Mouse (Mus musculus): ENCODE results near the gene Flt1. TPM values are rescaled to one million over a fixed set of nuclear protein-coding genes. Genes with fewer than 3 reads are reported as not detected.
"Not testable (repeated sequence)": the region's sequence is repeated elsewhere in the genome, so short reads cannot be mapped to it uniquely, and the experiment has no call there.

Gene Flt1
- total RNA-seq, 2 experiments from 2014 or later = 32.7 to 42.2 TPM

DNA sequence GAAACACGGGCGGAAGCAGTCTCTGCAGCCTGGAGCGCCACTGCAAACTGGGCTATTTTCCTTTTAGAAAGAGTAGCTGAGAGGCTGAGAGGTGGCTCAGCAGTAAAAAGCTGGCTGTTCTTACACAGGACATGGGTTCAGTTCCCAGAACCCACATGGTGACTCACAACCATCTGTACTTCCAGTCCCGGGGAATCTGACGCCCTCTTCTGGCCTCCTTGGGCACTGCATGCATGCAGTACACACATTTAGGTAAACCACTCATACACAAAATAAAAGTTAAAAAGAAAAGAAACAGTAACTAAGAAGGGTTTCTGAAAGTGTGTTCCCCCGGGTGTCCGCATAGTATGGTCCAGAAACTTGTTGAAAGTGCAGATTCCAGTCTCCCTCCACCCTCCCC lies 146.7 kb downstream of the Flt1 start:
- peak overlapping the region; percentile 84 for H3K27ac ChIP-seq
- intact Hi-C loops (cut with DNase I) = no loop called here

DNA sequence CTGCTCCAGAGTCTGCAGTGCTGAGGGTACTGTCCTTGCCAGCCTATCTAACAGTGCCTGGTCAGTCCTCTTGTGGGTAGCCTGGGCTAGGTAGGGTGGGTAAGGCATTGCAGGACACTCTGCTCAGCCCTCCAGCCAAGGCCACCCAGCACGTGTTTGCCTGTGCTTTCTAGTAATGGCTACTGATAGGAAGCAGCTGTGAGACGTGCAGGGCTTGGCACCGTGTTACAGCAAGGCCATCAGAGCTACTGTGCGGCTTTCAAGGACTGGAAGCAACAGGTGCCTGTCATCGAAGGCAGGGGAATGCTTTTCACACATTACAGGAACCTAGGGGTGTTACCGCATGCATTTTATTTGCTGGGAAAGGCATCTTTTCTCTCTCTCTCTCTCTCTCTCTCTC lies 148.8 kb downstream of the Flt1 start:
- intact Hi-C loops (cut with DNase I) = no loop called here

More for the DNA sequence above, 146.7 kb downstream of the Flt1 start:
- peak; percentile 26; the same call in 1 of the 2 replicates for TF ChIP-seq CTCF (IDR thresholded peaks at IDR 0.05)
- H3K4me3 ChIP-seq = no peak overlapping the region
- DNase-seq = no peak

DNA sequence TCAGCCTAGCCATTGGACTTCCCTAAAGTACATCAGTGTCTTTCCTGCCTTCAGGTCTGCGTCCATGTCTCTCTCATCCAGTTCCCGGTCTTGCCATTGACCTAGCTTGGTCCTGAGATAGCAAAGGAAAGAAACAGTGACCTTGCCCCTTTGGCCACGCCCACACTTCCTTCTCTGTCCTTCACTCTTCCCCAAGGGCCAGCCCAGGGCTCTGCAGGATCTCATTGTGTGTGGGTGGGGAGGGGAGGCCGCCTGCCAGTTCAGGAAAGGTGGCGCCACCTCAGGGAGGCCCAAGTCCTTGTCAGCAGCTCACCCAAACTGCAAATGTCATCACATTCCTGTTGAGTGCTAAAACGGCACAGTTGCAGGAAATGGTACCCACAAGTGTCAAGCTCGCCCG lies 151.3 kb downstream of the Flt1 start:
- Histone ChIP-seq H3K27ac (0 out of 2 replicates have a peak overlapping the region, but pooled peaks have one; percentile 7), H3K4me3 (no peak overlapping the region)
- no peak for DNase-seq
- intact Hi-C loops (cut with DNase I) = no loop called here
- no peak for TF ChIP-seq CTCF (IDR thresholded peaks at IDR 0.05)

More for the DNA sequence above, 148.8 kb downstream of the Flt1 start:
- no peak for DNase-seq
- Histone ChIP-seq H3K4me3 (no peak overlapping the region), H3K27ac (peak overlapping the region; percentile 46)
- TF ChIP-seq CTCF (IDR thresholded peaks at IDR 0.05) = no peak

DNA sequence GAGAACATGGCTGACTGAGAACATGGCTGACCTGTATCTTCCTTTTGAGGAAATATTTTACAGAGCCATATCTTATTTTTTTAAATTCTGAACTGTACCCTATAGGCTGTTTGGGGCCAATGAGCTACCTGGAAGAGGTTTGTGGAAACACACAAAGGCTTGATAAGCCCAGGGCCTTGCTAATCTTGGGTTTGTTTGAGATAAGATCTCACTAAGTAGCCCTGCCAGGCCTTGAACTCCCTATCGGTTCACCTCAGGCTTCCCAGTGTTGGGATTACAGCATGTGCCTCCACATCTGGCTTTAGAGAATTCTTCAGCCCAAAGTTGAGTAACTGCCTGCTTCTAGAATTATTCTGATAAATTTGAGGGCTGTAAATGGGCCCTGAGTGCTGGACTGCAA lies 152.3 kb downstream of the Flt1 start:
- no peak for TF ChIP-seq CTCF (IDR thresholded peaks at IDR 0.05)
- intact Hi-C loops (cut with DNase I) = no loop called here
- Histone ChIP-seq H3K27ac (no peak overlapping the region), H3K4me3 (no peak overlapping the region)
- no peak for DNase-seq

DNA sequence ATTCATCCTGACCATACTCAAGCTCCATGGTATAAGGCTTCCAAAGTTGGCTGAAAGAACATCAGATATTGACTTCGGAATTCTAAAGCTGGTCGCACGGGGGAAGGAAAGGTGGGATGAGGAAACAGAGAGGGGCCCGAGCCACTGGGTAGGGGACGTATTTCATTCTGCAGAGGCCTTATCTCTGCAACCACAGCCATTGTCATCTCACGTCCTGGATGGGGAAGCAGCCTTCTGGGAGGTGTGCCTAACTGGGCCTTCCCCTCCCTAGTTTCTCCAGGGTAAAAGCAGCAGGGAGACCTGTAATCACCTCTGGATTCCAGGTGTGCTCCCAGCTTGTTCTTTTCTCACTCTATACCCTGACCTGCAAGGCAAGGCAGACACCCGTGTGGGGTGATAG lies 153.1 kb downstream of the Flt1 start:
- no peak for TF ChIP-seq CTCF (IDR thresholded peaks at IDR 0.05)
- intact Hi-C loops (cut with DNase I) = no loop called here
- no peak for DNase-seq

DNA sequence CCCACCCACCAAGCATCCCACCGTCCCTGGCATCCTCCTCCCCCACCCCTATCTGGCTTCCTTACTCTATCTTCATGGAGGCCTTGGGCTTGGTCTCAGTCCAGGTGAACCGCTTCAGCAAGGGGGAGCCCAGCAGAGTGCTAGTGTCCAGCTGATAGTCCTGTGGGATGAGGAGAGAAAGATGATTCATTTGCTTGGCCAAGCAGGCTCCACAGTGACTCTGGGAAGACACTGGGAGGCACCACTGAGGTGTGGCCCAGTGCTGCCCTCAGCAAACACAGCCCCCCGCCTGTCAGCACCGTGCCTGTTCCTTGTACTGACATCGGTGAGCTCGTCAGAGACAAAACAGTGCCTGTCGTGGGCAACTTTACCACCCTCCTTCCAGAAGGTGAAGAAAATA lies 159.5 kb downstream of the Flt1 start:
- no peak for TF ChIP-seq CTCF (IDR thresholded peaks at IDR 0.05)
- no peak for DNase-seq
- intact Hi-C loops (cut with DNase I) = no loop called here
- no peak overlapping the region for H3K27ac ChIP-seq
- no peak overlapping the region for H3K4me3 ChIP-seq

More for the DNA sequence above, 153.1 kb downstream of the Flt1 start:
- H3K27ac ChIP-seq = no peak overlapping the region
- no peak overlapping the region for H3K4me3 ChIP-seq

DNA sequence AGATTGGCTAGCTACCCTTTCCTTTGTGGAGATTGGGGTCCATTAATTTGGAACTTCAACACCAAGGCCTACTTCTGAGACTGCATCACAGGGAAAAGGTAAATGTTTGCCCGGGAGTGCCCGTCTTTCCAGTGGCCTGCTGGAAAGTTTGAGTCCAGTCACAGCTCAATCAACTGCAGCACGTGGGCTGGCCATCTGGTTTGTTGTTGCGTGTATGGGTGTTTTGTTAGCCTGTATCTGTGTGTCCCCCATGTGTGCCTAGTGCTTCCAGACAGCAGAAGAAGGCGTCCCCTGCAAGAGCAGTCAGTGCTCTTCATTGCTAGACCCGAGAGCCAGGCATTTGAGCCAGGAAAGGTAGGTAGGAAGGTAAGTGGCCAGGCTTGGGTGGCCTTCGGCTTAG lies 160.4 kb downstream of the Flt1 start:
- TF ChIP-seq CTCF (IDR thresholded peaks at IDR 0.05) = no peak
- Histone ChIP-seq H3K4me3 (no peak overlapping the region), H3K27ac (no peak overlapping the region)
- DNase-seq = no peak
- intact Hi-C loops (cut with DNase I) = no loop called here

DNA sequence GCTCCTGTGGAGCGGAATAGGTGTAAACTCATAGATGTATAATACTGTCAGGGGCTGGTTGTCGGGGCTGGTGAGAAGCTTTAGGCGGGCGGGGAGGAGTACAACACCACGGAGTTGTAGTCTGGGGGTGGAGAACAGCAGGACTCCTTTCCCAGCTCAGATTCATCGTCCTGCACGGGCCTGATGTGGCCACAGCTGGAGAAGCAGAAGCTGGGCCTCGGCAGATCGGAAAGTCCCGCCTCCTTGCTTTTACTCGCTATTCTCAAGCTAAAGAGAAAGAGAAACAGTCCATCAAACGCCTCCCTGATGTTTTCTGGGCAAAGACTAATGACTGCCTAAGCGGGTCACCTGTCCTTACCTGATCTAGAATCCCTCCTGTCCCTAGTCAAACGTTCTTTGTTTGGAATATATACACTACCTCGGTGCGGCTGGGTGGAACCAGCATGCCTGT lies 161.6 kb downstream of the Flt1 start:
- DNase-seq = no peak
- H3K27ac ChIP-seq = no peak overlapping the region
- intact Hi-C loops (cut with DNase I) = no loop called here
- no peak for TF ChIP-seq CTCF (IDR thresholded peaks at IDR 0.05)
- no peak overlapping the region for H3K4me3 ChIP-seq

DNA sequence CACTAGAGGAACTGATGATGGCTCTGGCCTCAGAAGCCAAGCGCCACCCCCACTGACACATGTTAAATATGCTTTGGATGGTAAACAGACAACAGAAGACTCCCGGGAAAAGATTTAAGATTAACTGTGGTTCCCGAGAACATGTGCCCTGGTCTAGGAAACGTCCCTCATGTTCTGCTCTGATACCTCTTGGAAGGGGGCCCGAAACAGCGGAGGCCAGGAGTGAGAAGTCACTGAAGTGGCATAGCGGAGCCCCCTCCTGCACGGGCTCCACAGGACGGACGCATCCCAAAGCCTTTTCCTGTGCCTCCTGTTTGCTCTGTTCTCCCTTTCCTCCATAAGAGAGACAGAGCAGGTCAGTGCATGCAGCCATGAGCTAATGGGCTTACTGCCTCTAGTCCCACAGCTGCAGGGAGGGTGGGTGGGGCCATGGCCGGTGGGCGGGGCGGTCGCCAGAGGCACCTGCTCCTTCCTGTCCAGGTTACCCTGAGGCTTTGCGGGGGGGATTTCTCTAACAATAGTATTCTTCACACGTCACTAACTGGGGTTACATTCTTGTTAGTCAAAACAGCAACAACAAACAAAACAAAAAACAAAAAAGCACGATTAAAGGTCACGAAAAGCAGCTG lies 162.2 kb downstream of the Flt1 start:
- no peak for TF ChIP-seq CTCF (IDR thresholded peaks at IDR 0.05)
- DNase-seq = no peak
- intact Hi-C loops (cut with DNase I) = no loop called here
- Histone ChIP-seq H3K27ac (no peak overlapping the region), H3K4me3 (no peak overlapping the region)

DNA sequence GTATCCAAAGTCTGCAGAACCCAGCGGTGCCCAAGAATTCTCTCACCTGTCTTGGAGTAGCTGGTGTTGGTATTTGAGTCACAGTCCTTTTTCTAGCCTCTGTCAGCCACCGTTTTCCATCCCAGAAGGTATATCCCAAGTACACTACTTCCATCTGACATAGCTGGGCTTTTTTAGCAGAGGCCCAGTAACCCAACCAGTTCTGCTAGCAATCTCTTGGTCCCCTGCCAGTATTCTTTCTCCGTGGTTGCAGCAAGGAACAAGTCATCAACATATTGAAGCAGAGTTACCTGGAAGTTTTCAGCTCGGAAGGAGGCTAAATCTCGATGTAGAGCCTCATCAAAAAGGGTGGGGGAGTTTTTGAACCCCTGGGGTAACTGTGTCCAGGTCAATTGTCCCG lies 168.2 kb downstream of the Flt1 start:
- DNase-seq; H3K4me3 ChIP-seq; intact Hi-C loops (cut with DNase I); H3K27ac ChIP-seq: not testable (repeated sequence)

DNA sequence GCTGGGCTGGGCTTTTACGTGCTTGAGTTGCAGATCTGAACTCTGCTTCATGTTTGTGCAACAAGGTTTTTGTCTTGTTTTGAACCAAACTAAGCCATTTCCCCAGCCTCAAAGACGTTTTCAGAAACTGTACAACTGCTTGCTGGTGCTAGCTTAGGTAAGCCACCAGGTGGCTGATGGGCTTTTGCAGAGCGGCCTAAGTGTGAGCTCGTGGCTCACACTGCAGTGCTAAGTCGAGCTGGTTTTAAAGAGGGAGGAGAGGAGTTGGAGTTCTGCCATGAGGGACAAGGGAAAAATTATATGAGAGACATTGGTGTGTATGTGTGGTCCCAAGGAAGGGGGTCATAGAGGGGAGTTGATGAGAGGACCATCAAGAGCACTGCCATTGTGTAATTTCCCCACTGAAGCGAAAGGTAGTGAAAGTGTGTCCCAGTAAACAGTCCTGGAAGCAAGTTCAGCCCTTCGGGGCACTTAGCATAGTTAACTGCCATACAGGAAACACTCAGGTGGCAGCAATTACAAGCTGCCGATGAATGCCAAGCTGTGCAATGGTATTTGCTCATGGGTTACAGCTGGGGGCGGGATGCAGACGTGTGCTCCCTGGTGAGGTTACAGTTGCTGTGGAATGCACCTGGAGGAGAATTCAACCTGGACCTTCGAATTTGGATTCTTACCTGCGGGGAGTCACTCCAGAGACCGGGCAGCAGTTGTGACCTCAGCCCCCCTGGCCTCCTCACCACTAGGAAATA lies 173.8 kb downstream of the Flt1 start:
- intact Hi-C loops (cut with DNase I) = no loop called here
- TF ChIP-seq CTCF (IDR thresholded peaks at IDR 0.05) = no peak
- no peak overlapping the region for H3K27ac ChIP-seq
- H3K4me3 ChIP-seq = no peak overlapping the region
- DNase-seq = no peak

DNA sequence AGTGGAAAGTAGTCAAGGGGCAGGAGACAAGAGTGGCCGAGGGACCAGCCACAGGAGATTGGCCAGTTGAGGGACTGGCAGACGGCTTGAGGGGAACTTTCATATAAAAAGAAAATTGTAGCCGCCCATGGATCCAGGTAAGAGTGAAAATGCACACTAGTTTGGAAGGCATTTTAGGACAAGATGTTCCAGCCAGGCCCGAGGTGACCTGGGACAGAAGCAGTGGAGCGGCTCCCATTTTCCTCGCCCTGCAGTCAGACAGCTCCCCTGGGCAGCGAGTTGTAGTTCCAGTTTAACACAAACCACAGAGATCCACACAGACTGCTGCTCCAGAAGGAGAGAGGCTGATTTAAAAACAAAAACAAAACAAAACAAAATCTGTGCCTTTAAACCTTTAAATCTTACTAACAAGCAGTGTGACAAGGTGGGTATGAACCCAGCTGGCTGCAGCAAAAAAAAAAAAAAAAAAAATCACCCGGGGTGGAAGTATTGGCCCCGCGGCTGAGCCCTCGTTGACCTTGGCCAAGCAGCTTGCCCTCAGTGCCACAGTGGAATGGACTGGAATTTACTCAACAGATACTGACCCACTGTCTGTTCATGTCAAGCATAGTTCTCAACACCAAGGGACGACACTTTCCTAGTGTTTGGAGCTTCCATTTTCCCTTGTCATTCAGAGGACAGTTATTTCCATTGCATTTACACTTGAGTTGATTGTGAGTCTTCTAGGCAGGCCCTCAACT lies 176.6 kb downstream of the Flt1 start:
- H3K4me3 ChIP-seq = no peak overlapping the region
- H3K27ac ChIP-seq = peak overlapping the region; percentile 35; the same call in 1 of the 2 replicates
- intact Hi-C loops (cut with DNase I) = no loop called here
- DNase-seq = no peak
- no peak for TF ChIP-seq CTCF (IDR thresholded peaks at IDR 0.05)

DNA sequence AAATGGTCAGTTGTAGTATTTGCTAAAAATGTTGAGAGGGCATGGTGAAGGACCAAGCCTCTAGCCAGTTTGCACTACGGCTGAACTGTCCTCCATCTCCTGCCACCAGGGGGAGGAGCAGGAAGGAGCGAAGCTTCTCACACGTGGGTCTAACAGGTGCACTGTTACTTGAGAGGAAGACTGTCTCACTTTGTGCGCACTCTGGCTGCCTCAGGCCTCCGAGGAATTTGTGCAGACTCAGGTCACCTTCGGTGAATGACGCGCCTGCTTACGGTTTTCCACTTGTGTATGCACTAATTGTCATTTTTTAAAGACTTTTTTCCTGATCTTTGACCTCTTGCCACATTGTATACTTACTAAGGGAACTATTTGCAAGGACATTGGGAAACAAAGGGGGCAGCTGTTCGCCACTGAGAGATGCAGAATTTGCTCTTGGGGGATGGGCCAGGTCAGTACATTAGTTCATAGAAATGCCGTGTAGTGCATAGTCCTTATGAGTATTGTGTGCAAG lies 180.0 kb downstream of the Flt1 start:
- TF ChIP-seq CTCF (IDR thresholded peaks at IDR 0.05) = peak; percentile 64
- DNase-seq = peak; percentile 71
- Histone ChIP-seq H3K27ac (peak overlapping the region; percentile 78), H3K4me3 (no peak overlapping the region)
- intact Hi-C loops (cut with DNase I) = no loop called here

All from gastrocnemius, adult 2 months (tissue).